Mouse (Mus musculus) megakaryocyte, embryonic 14.5 days (primary cell): ENCODE results near the gene Lrrc75a. TPM values are rescaled to one million over a fixed set of nuclear protein-coding genes. Genes with fewer than 3 reads are reported as not detected.

Experiments used
- H3K27me3 ChIP-seq: replicated peaks from 2 replicates; pipeline ENCODE3; 2012; ENCODE audit warnings: inconsistent platforms
- H3K36me3 ChIP-seq: replicated peaks from 2 replicates; pipeline ENCODE3; 2012; ENCODE audit warnings: low read length, inconsistent platforms, mixed read lengths
- H3K4me1 ChIP-seq: 2 replicates; pipeline ENCODE4 v1.6.1; 2012; ENCODE audit warnings: inconsistent platforms
- H3K4me3 ChIP-seq: replicated peaks from 2 replicates; pipeline ENCODE3; 2012; ENCODE audit warnings: moderate library complexity, mild to moderate bottlenecking, inconsistent platforms
- H3K9me3 ChIP-seq: 2 replicates; pipeline ENCODE4 v1.6.1; 2012; ENCODE audit warnings: inconsistent platforms
- FLI1 ChIP-seq: IDR thresholded peaks from 2 replicates; pipeline ENCODE4 v1.6.1; 2012; ENCODE audit warnings: low read length, inconsistent platforms, mixed read lengths
- GATA1 ChIP-seq: IDR thresholded peaks from 3 replicates; pipeline ENCODE4 v1.6.1; 2012; ENCODE audit warnings: mixed read lengths, low read length, inconsistent platforms, borderline replicate concordance
- polyA plus RNA-seq: library from polyadenylated mRNA; stranded (reverse); fragments of >175 nt; gene quantifications from 2 replicates; pipeline ENCODE4 v1.2.3, GENCODE M21; 2012; ENCODE audit warnings: low replicate concordance; ENCODE audit not compliant: insufficient read depth

Lrrc75a gene
- polyA plus RNA-seq, 1 experiment = 8.6 TPM

DNA sequence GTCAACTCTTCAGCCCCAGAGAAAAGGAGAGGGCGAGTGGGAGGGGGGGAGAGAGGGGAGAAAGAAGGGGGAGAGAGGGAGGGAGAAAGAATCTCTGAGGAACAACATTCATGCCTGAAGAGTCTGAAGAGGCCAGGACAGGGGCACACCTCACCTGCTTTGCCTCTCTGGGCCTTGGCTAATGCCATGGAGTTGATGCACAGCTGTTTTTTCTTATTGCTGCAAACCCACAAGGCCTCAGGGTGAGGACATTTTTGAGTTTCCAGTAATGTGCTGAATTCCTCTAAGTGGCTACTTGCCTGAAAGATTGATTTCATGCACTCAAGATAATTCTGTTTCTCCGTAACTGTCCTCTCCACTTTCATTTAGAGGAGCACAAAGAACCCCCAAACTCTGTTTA, 90.2 kb downstream of the Lrrc75a start:
- H3K9me3 ChIP-seq = peaks cover 4% of the 10 kb centered on the region
- no peak overlapping the region for H3K4me3 ChIP-seq
- TF ChIP-seq FLI1 = no peak
- no peaks in the 10 kb centered on the region for H3K27me3 ChIP-seq
- peaks cover 26% of the 10 kb centered on the region for H3K36me3 ChIP-seq
- H3K4me1 ChIP-seq = peaks cover 57% of the 10 kb centered on the region

DNA sequence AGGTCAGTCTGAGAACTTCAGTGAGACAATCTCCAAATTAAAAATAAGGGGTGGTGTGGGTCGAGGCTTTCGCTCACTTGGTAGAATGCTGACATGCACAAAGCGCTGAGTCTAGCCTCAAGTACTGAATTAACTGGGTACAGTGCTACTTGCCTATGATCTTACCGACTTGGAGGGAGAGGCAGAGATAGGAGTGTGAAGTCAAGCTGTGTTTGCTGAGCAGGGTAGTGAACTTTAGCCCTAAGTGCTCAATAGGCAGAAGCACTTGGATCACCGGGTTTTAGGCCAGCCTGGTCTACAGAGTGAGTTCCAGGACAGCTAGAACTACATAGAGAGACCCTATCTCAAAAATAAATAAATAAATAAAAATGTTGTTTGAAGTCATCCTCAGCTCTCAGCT, 91.1 kb downstream of the Lrrc75a start:
- Histone ChIP-seq H3K9me3 (peaks cover 4% of the 10 kb centered on the region), H3K36me3 (peaks cover 28% of the 10 kb centered on the region), H3K4me3 (no peak overlapping the region), H3K27me3 (no peaks in the 10 kb centered on the region), H3K4me1 (peaks cover 56% of the 10 kb centered on the region)
- no peak for TF ChIP-seq FLI1
- TF ChIP-seq GATA1 = no peak

DNA sequence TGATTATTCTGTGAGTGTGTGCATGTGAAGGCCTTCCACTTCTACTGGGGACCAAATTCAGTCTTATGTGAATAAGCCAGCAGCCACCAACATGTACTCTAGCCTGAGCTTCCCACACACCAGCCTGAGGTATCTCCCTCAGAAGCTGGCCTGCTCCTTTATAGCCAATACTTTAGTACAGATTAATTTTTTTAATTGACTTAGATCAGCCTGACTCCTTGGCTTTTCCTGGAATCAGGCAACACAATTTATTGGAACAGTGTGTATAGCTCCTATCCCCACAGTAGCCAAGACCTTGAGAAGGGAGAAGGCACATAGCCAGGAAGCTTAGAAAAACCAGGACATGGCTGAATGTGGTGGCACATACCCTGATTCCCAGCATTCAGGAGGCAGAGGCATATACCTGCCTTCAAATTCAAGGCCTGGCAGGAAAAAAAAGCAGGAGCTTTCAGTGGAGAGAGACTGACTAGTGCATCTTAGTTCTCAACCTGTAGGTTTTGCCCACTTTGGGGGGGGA, 92.4 kb downstream of the Lrrc75a start:
- H3K4me3 ChIP-seq = no peak overlapping the region
- TF ChIP-seq GATA1 = no peak
- peaks cover 28% of the 10 kb centered on the region for H3K36me3 ChIP-seq
- H3K27me3 ChIP-seq = no peaks in the 10 kb centered on the region
- H3K9me3 ChIP-seq = peaks cover 4% of the 10 kb centered on the region
- peaks cover 56% of the 10 kb centered on the region for H3K4me1 ChIP-seq

DNA sequence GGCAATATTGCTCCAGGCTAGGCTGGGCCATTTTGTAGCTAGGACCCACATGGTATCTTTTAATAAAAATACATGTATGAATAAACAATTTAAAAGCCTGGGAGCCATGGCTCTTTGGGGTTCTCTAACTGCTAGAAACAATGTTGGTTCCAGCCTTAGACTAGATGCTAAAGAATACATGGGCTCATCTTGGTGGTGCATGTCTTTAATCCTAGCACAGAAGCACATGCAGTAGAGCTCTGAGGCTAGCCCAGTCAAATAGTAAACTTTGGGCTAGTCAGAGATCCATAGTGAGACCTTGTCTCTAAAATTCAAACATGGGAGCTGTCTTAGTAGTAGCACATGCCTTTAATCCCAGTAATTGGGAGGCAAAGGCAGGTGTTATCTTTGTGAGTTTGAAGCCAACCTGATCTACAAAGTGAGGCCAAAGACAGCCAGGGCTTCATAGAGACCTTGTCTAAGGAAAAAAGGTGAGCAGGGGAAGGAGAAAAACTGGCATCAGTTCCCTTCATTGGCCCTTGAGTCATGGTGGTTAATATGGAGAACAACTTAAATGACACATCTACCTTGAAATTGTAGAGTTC, 93.3 kb downstream of the Lrrc75a start:
- H3K4me3 ChIP-seq = peak overlapping the region; percentile 90

More for the DNA sequence above, 93.3 kb downstream of the Lrrc75a start:
- Histone ChIP-seq H3K4me1 (peaks cover 51% of the 10 kb centered on the region), H3K27me3 (no peaks in the 10 kb centered on the region), H3K9me3 (no peaks in the 10 kb centered on the region), H3K36me3 (peaks cover 25% of the 10 kb centered on the region)
- no peak for TF ChIP-seq GATA1

Other genes with a start within 250 kb of the Lrrc75a start
- gene Pigl, start 190.1 kb downstream of the Lrrc75a start, polyA plus RNA-seq = 3.4 and 7.5 TPM in 2 replicates
- 86.7 and 160 TPM in 2 replicates for gene Ncor1, start 190.0 kb downstream of the Lrrc75a start, polyA plus RNA-seq
- 10.8 and 13.9 TPM in 2 replicates for gene Cenpv, start 109.3 kb downstream of the Lrrc75a start, polyA plus RNA-seq
- 1,084 and 1,175 TPM in 2 replicates for gene Ubb, start 97.4 kb downstream of the Lrrc75a start, polyA plus RNA-seq
- gene Trpv2, start 74.0 kb downstream of the Lrrc75a start, polyA plus RNA-seq = 11.2 and 11.9 TPM in 2 replicates
- 19.9 and 26.5 TPM in 2 replicates for gene Mmgt2, start 141 bp upstream of the Lrrc75a start, polyA plus RNA-seq
- gene Zfp287, start 83.4 kb upstream of the Lrrc75a start, polyA plus RNA-seq = 0.16 TPM in 1 of 2 replicates, not detected in the other
- not detected in 2 replicates for gene Gm10428, start 104.6 kb upstream of the Lrrc75a start, polyA plus RNA-seq
- 0.89 TPM in 1 of 2 replicates, not detected in the other for gene Zfp286, start 140.9 kb upstream of the Lrrc75a start, polyA plus RNA-seq
- 0.47 and 3.6 TPM in 2 replicates for gene Trim16, start 171.7 kb upstream of the Lrrc75a start, polyA plus RNA-seq
- gene Fbxw10, start 198.5 kb upstream of the Lrrc75a start, polyA plus RNA-seq = 0.36 TPM in 1 of 2 replicates, not detected in the other
- gene Tvp23b, start 230.9 kb upstream of the Lrrc75a start, polyA plus RNA-seq = 2.0 TPM in 1 of 2 replicates, not detected in the other